Mouse (Mus musculus) spleen, postnatal 0 days (tissue): ENCODE measurements around the gene Proser3. TPM values are rescaled to one million over a fixed set of nuclear protein-coding genes. Genes with fewer than 3 reads are reported as not detected.

ENCODE experiments used
- polyA plus RNA-seq: library from polyadenylated mRNA; unstranded; fragments of >200 nt; fragmentation: Nextera tagmentation; extraction: Ambion mirVana; gene quantifications from 2 replicates; pipeline ENCODE4 v1.2.1, GENCODE M21; 2015

Proser3 gene
- polyA plus RNA-seq = 2.5 and 3.4 TPM in 2 replicates

DNA sequence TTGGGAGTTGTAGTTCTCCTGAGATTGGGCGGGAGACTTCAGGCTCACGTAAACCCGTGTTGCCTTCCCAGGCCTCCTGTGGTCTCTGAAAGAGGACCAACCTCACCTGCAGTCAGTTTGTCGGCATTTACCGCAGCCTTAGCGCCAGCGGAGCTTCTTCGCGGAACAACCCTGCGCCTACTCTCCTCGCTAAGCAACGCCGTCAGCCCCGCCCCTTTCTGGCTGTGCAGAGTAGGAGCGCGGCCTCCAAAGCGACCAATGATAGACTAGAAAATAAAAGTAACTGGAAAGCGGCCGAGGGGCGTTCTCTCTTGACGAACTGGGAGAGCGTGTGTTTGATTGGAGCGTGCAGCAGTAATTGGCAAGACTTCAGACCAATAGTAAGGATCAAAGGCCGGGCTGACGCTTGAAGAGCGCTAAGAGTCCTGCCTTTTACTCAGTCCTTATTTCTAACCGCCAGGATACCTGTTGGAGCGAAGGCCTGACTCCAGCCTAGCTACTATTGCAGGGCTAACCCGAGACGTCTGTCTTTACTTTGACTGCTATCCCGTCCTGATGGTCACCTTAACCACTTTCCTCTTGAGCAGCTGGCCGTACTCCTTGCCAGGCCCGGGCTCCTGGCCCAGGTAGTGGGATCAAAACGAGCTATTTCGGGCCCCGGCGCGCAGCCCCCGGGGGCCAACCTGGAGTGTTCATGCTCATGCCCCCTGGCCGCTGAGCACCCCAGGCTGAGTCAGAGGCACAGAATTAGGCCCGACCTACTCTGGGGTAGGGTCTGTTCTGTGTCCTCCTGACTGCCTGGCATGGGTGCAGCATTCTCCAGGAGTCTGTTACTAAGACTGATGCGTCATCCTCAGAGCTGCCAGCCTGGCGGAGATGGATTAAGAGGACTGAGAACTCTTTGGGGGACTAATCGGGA, at the start of gene Proser3, which contains the start of gene Hspb6:
Gene Proser3, minus strand, starts transcription at position 198 of the 919 bp plus-strand sequence.
Gene Hspb6, plus strand, starts transcription at position 77 of the 919 bp plus-strand sequence.

DNA sequence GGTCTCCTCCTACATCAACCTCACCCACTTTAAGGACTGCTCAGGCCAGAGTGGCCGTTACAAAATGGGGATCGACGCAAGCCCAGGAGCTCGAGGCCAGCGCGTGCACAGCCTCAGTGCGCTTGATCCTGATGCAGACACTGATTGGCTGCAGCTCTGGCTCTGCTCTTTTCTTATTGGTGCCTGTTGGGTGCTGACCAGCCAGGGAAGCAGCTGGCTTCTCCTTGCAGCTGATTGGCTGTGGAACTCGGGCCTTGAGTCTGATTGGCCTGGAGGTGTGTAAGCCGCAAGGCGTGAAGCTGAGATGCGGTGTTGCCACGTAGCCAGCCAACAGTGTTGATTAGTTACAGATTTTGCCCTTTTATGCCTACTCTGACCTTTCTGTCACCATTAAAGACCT, 46.7 kb upstream of the Proser3 start, which contains the start of gene Zbtb32:
Gene Zbtb32, minus strand, starts transcription at position 124 of the 400 bp plus-strand sequence.

DNA sequence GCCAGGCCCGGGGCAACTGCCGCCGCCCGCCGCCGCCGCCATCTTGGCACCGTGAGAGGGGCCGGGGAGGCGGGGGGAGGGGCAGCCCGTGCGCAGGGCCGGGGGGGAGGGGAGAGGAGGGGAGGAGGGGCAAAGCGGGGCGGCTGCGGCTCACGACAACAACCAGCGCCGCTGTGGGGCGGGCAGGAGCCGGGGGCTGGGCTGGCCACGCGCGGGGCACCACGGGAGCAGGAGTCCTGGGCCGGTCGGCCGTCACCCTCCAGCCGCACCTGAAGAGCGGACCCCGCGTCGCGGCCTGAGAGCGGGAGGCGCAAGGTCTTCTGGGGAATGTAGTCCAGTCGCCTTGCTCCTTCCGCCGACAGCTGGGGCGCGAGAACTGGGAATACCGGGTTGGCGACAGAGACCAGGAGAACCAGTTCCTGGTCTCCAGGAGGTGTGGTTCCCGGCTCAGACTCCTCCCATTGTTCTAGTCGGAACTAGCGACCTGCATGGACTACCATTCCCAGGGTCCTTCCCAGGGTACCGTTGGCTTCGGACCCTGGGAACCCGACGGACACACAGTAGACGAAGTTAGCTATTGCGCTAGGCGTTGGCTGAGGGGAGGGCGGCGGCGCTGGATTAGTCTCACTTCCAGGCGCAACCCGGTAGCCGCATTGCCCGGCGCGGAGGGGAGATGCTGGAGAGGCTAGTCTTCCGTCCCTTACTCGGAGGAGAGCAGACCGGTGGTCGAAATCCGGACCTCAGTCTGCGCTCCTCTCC, 36.8 kb upstream of the Proser3 start, which contains the start of gene Kmt2b:
Gene Kmt2b, minus strand, starts transcription at position 51 of the 759 bp plus-strand sequence.

DNA sequence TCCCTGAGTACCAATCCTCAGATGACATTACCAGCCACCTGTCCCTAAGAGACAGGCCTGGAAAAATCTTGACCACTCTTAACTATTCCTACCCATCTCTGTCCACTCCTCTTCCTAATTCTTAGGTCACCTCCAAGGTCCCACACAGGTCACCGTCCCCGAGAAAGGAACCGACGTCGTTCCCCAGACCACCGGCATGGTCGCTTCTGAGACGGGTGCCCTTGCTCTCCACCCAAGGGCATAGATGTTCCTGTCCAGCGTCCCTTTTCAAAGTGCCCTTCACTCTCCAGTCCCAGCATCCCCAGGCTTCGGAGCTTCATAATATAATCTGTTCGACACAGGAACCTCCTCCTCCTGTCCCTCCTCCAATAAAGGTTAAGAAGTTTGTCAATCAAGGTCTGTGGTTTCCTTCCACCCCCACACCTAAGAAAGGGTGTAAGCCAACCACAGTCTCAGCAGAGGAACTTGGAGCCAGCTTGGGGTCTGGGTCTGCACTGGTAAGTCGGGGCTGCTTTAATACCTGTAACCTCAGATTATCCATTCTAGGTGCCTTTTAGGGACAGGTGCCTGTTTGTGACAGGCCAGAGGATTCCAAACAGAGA, 13.0 kb upstream of the Proser3 start, which contains the start of gene Igflr1:
Gene Igflr1, plus strand, starts transcription at position 458 of the 602 bp plus-strand sequence.

DNA sequence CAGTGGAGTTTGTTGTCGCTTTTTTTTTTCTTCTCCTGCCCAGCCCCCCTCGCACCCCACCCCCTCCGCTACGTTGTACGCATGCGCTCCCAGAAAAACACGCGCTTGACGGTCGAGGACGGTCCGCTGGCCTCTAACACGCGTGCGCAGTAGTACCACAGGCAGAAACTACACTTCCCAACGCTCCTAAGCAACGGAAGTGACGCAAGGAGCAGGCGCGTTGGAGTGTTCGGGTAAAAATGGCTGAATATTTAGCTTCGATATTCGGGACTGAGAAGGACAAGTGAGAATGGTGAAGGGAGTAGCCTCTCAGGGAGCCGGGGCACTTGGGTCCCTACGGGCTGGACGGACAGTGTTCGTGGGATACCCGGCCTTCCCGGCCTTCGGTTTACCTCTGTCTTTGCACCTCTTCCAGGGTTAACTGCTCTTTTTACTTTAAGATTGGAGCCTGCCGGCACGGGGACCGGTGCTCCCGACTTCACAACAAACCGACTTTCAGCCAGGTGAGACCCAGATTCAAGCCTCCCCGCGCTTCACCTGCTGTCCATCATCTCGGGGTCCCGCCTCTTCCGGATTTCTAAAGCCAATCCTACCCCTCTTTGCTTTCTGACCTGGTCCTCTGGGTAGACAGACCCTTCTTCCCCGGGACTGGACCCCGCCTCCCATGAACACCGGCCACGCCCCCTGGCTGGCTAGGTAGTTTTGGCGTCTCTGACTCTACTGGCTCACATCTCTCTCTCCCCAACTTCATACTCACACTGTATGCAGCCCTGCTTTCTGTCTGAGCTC, 11.2 kb upstream of the Proser3 start, which contains the start of the genes U2af1l4, Gm49396 and Psenen:
Gene U2af1l4, plus strand, starts transcription at position 185 of the 789 bp plus-strand sequence.
Gene Gm49396, plus strand, starts transcription at position 228 of the 789 bp plus-strand sequence.
Gene Psenen, minus strand, starts transcription at position 511 of the 789 bp plus-strand sequence.

DNA sequence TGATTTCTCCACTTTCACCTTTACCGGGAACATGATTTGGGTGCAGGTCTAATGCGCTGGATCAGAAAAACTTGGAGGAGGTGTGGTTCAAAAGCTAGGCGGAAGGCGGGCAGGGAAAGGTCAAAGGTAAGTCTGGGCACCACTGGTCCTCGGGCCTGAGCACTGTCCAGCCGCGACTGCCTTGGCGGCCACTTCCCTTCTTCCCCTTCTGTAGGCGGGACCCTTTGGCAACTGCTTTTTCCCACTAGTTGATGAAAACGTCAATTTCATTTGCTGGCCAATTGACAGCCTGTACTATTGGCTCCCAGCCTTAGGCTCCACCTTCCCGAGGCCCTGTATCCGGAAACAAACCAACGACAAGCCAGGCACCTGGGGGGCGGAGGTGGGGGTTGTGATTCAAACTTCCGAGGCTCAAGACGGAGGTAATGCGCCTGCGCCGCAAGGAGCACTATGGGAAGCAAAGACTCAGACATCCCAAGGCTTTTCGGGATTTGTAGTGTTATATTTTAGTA, 7.4 kb upstream of the Proser3 start, which contains the start of gene Lin37:
Gene Lin37, minus strand, starts transcription at position 396 of the 512 bp plus-strand sequence.

DNA sequence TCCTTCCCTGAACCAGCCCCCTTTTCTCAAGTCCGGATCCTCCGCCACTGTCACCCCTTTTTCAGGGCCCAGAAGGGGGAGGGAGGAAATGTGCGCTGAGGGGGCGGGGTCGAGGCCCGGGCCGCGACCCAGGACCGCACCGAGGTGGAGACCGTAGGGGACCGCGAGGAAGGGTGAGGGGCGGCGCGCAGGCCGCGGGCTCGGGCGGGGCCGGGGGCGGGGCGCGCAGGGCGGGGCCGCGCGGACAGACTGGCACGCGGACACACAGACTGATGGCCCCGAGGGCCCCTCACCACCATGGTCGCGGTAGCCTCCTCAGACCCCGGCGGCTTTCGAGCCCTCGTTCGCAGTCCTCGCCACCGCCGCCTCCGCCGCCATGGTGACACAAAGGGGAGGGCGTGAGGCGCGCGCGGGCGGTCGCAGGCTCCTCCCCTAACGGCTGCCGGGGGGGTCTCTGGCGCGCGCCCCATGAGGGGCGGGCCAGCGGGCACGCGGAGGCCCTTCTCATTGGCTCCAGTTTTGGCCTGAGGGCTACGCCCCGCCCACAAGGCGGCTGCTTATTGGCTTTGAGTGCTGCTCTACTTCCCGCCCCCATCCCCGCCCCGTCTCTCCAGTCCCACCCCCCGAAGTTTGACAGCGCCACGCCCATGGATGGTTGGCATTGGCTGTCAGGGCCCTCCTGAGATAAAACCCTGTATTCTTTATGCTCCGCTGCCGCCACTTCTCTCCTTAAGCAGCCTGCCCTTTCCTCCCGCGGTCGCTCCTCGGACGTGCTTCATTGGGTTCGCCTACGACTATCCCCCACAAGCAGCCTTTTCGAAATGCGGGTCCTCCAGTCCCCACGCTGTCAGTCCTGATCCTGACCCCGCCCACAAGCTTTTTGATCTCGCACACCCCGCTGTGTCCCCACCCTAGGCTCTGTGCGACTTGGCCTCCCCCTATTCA, 17.2 kb downstream of the Proser3 start, which contains the start of gene Arhgap33:
Gene Arhgap33, minus strand, starts transcription at position 428 of the 945 bp plus-strand sequence.

DNA sequence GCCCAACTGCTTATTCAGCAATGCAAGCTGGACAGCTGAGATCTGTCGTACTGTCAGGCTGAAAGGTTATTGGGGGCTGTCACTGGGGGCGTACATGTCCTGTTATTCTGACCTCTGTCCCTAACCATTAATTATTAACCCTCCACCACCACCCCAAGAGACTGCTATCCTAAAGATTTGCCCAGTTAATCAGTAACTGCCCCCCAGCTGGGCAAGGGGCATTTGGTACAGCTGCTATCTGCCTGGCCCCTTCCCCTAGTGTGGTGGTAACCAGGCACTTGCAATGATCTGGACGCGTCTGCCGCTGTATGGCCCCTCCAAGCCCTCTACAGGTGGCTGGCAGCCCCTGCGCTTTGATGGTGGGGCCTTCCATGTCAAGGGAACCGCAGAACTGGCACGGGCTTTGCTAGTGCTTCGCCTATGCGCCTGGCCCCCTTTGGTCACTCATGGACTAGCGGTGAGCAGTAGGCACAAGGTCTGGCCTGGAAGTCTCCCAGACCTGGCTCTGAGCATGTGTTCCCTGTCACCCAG, 58.6 kb downstream of the Proser3 start, which contains the start of gene Prodh2:
Gene Prodh2, plus strand, starts transcription at position 222 of the 531 bp plus-strand sequence.

Other genes with a start within 250 kb of the Proser3 start
- 22.7 and 26.0 TPM in 2 replicates for gene Alkbh6, start 243.6 kb downstream of the Proser3 start, polyA plus RNA-seq
- 2.6 and 3.4 TPM in 2 replicates for gene Syne4, start 237.5 kb downstream of the Proser3 start, polyA plus RNA-seq
- gene E130208F15Rik, start 230.6 kb downstream of the Proser3 start, polyA plus RNA-seq = not detected in 2 replicates
- 10.2 and 11.3 TPM in 2 replicates for gene Sdhaf1, start 228.4 kb downstream of the Proser3 start, polyA plus RNA-seq
- gene Lrfn3, start 189.5 kb downstream of the Proser3 start, polyA plus RNA-seq = 0.81 and 1.0 TPM in 2 replicates
- gene Tyrobp, start 138.5 kb downstream of the Proser3 start, polyA plus RNA-seq = 396 and 576 TPM in 2 replicates
- 32.8 and 46.4 TPM in 2 replicates for gene Hcst, start 132.4 kb downstream of the Proser3 start, polyA plus RNA-seq
- gene Nfkbid, start 130.6 kb downstream of the Proser3 start, polyA plus RNA-seq = 4.5 and 5.9 TPM in 2 replicates
- 2.0 and 2.3 TPM in 2 replicates for gene Aplp1, start 106.8 kb downstream of the Proser3 start, polyA plus RNA-seq
- gene Kirrel2, start 94.6 kb downstream of the Proser3 start, polyA plus RNA-seq = 0.04 and 0.23 TPM in 2 replicates
- 0.21 and 0.32 TPM in 2 replicates for gene Nphs1, start 94.0 kb downstream of the Proser3 start, polyA plus RNA-seq
- 0.10 TPM in 1 of 2 replicates, not detected in the other for gene Prodh2, start 58.7 kb downstream of the Proser3 start, polyA plus RNA-seq
- 3.5 TPM in 2 replicates for gene Arhgap33, start 17.2 kb downstream of the Proser3 start, polyA plus RNA-seq
- gene Hspb6, start 121 bp downstream of the Proser3 start, polyA plus RNA-seq = 14.6 and 14.7 TPM in 2 replicates
- 38.8 and 42.2 TPM in 2 replicates for gene Lin37, start 7.5 kb upstream of the Proser3 start, polyA plus RNA-seq
- 61.2 and 70.3 TPM in 2 replicates for gene U2af1l4, start 11.0 kb upstream of the Proser3 start, polyA plus RNA-seq
- gene Gm49396, start 11.0 kb upstream of the Proser3 start, polyA plus RNA-seq = 4.4 and 4.9 TPM in 2 replicates
- gene Psenen, start 11.3 kb upstream of the Proser3 start, polyA plus RNA-seq = 105 and 115 TPM in 2 replicates
- gene Igflr1, start 13.1 kb upstream of the Proser3 start, polyA plus RNA-seq = 2.4 and 2.9 TPM in 2 replicates
- gene Kmt2b, start 36.4 kb upstream of the Proser3 start, polyA plus RNA-seq = 6.0 and 8.5 TPM in 2 replicates
- gene Zbtb32, start 46.6 kb upstream of the Proser3 start, polyA plus RNA-seq = 0.21 and 0.22 TPM in 2 replicates
- 0.15 and 0.19 TPM in 2 replicates for gene Upk1a, start 60.5 kb upstream of the Proser3 start, polyA plus RNA-seq
- 695 and 741 TPM in 2 replicates for gene Cox6b1, start 73.9 kb upstream of the Proser3 start, polyA plus RNA-seq
- not detected in 2 replicates for gene Etv2, start 83.6 kb upstream of the Proser3 start, polyA plus RNA-seq
- gene Rbm42, start 98.0 kb upstream of the Proser3 start, polyA plus RNA-seq = 69.8 and 70.7 TPM in 2 replicates
- gene Haus5, start 112.7 kb upstream of the Proser3 start, polyA plus RNA-seq = 41.0 and 45.0 TPM in 2 replicates
- gene Pmis2, start 119.3 kb upstream of the Proser3 start, polyA plus RNA-seq = not detected in 2 replicates
- 0.49 and 1.6 TPM in 2 replicates for gene 2200002J24Rik, start 146.6 kb upstream of the Proser3 start, polyA plus RNA-seq
- gene Atp4a, start 159.9 kb upstream of the Proser3 start, polyA plus RNA-seq = 1.3 and 1.6 TPM in 2 replicates
- 128 and 142 TPM in 2 replicates for gene Tmem147, start 177.2 kb upstream of the Proser3 start, polyA plus RNA-seq
- 0.25 and 0.27 TPM in 2 replicates for gene Gapdhs, start 191.4 kb upstream of the Proser3 start, polyA plus RNA-seq
- 2.2 and 4.9 TPM in 2 replicates for gene Sbsn, start 199.2 kb upstream of the Proser3 start, polyA plus RNA-seq
- gene Dmkn, start 211.5 kb upstream of the Proser3 start, polyA plus RNA-seq = 25.5 and 26.9 TPM in 2 replicates
- gene Krtdap, start 235.6 kb upstream of the Proser3 start, polyA plus RNA-seq = 1.9 and 2.6 TPM in 2 replicates